Mouse (Mus musculus): ENCODE data around the gene Slc10a1. TPM values are rescaled to one million over a fixed set of nuclear protein-coding genes. Genes with fewer than 3 reads are reported as not detected.

Slc10a1 gene
- polyA plus RNA-seq (2016; fragmentation: Nextera tagmentation; extraction: Ambion mirVana) = 0.82 and 0.93 TPM in 2 replicates

GRCm38 (mm10) chr12:80968605-80969004 is at the start of gene Slc10a1:
Slc10a1 (minus strand) TSS chr12:80968705.
- Histone ChIP-seq H3K4me3 (no peak within 1 kb of the TSS), H3K4me2 (replicated peaks) (no peak within 1 kb of the TSS), H3K9ac (no peak within 1 kb of the TSS), H3K4me1 (0 out of 2 replicates have a peak, but pooled peaks cover 3% of the 10 kb centered on the region), H3K27me3 (no peaks in the 10 kb centered on the region), H3K9me3 (no peaks in the 10 kb centered on the region), H3K27ac (no peak within 1 kb of the TSS), H3K36me3 (no peaks in the 10 kb centered on the region)
- ATAC-seq (ENCODE audit: insufficient number of reproducible peaks, insufficient read depth, low FRiP score, low TSS enrichment) = no peak
- 81% methylated on average over 5 of the region's 5 CpGs for WGBS

DNA sequence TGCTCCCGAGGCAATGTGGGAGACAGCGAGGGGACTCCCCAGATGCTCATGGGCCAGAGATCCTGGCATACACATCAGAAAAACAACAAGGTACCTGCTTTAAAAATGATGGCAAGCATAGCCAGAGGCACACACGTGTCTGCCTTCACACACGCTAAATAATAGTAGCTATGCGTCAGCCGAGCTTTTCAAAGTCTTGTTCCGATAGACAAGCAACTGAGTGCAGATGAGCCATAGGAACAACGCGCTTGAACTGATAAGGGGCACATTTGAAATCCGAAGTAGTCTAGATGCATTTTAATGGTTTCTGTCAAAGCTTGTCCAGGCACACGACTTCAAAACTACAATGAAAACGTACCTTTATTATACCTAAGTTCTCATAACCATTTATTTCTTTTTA is 49.1 kb upstream of the Slc10a1 start:
- no peaks in the 10 kb centered on the region for H3K9me3 ChIP-seq
- 0 out of 2 replicates have a peak, but pooled peaks cover 2% of the 10 kb centered on the region for H3K4me1 ChIP-seq
- no peak overlapping the region for H3K4me2 ChIP-seq (replicated peaks)
- ATAC-seq (ENCODE audit: insufficient number of reproducible peaks, insufficient read depth, low FRiP score, low TSS enrichment) = no peak
- H3K9ac ChIP-seq = no peak overlapping the region
- 92% methylated on average over 12 of the region's 12 CpGs for WGBS
- H3K4me3 ChIP-seq = no peak overlapping the region
- no peaks in the 10 kb centered on the region for H3K36me3 ChIP-seq
- no peaks in the 10 kb centered on the region for H3K27me3 ChIP-seq
- H3K27ac ChIP-seq = no peak overlapping the region

DNA sequence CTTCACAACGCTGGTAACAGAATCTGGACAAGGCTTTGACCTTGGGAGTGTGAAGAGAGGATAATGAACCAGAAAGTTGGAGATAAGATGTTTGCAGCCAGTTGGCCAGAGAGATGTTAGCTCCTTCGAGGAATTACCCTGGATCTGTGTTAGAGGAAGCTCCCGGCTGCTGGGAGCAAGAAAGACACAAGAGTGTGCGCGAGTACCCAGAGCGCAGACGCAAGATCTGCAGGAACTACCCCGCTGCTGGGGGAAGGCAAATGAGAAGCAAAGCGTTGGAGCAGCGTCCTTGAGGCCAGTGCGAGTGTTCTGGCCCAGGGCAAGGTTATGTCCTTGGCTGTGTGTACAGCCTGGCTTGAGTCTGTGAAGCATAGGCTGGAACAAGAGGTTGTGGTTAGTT is 45.0 kb upstream of the Slc10a1 start:
- ATAC-seq (ENCODE audit: insufficient number of reproducible peaks, insufficient read depth, low FRiP score, low TSS enrichment) = no peak
- 78% methylated on average over 11 of the region's 11 CpGs for WGBS
- H3K36me3 ChIP-seq = no peaks in the 10 kb centered on the region

DNA sequence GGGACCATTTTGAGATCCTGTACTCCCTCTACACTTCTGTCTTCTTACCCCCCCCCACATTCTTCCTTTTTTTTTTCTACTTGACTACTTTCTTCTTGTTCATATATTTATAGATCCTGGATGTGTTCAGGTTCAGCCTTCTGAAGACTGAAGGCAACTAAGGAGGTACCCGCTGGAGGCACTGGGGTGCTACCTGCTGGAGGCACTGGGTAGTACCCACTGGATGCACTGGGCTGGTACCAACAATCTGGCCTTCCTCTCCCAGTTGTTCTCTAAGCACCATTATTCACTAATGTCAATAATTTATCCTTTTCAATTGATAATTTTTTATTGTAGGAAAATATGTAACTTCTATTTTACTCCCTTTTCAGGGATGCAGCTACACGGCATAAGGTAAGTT is 43.5 kb upstream of the Slc10a1 start:
- Histone ChIP-seq H3K27ac (no peak overlapping the region), H3K4me2 (replicated peaks) (no peak overlapping the region), H3K4me1 (peaks cover 27% of the 10 kb centered on the region), H3K9me3 (no peaks in the 10 kb centered on the region), H3K9ac (no peak overlapping the region), H3K36me3 (no peaks in the 10 kb centered on the region), H3K4me3 (no peak overlapping the region), H3K27me3 (no peaks in the 10 kb centered on the region)
- no peak for ATAC-seq (ENCODE audit: insufficient number of reproducible peaks, insufficient read depth, low FRiP score, low TSS enrichment)
- WGBS = 95% methylated on average over 2 of the region's 2 CpGs

More for the DNA sequence above, 45.0 kb upstream of the Slc10a1 start:
- Histone ChIP-seq H3K27me3 (no peaks in the 10 kb centered on the region), H3K4me1 (peaks cover 24% of the 10 kb centered on the region), H3K4me3 (no peak overlapping the region), H3K9me3 (no peaks in the 10 kb centered on the region), H3K27ac (no peak overlapping the region), H3K9ac (no peak overlapping the region), H3K4me2 (replicated peaks) (no peak overlapping the region)

DNA sequence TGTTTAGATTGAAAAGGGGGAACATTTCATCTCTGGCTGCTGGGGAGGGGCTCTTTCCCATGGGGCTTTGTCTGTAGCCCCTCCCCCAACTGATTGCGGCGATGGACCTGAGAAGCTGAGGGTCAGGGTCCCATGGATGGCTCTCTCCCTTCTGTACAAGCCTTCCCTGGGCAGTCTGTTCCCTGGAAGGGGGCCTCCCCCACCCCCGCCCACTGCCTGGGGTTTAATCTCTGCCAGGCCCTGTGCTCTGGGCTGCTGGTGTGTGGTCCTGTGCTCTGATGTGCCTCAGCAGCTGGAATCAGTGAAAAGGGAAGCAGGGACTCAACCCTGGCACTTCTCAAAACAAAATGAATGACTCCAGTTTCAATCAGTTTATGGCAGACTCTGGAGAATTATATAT is 41.3 kb upstream of the Slc10a1 start:
- Histone ChIP-seq H3K4me2 (replicated peaks) (peak overlapping the region; percentile 29), H3K27me3 (no peaks in the 10 kb centered on the region), H3K4me3 (no peak overlapping the region), H3K4me1 (peaks cover 27% of the 10 kb centered on the region), H3K27ac (peak overlapping the region; percentile 50; the same call in 1 of the 2 replicates), H3K9me3 (no peaks in the 10 kb centered on the region), H3K9ac (peak overlapping the region; percentile 30; the same call in 1 of the 2 replicates), H3K36me3 (no peaks in the 10 kb centered on the region)
- ATAC-seq (ENCODE audit: insufficient number of reproducible peaks, insufficient read depth, low FRiP score, low TSS enrichment) = peak; percentile 80; the same call in 1 of the 2 replicates
- WGBS = 3% methylated on average over 3 of the region's 3 CpGs

DNA sequence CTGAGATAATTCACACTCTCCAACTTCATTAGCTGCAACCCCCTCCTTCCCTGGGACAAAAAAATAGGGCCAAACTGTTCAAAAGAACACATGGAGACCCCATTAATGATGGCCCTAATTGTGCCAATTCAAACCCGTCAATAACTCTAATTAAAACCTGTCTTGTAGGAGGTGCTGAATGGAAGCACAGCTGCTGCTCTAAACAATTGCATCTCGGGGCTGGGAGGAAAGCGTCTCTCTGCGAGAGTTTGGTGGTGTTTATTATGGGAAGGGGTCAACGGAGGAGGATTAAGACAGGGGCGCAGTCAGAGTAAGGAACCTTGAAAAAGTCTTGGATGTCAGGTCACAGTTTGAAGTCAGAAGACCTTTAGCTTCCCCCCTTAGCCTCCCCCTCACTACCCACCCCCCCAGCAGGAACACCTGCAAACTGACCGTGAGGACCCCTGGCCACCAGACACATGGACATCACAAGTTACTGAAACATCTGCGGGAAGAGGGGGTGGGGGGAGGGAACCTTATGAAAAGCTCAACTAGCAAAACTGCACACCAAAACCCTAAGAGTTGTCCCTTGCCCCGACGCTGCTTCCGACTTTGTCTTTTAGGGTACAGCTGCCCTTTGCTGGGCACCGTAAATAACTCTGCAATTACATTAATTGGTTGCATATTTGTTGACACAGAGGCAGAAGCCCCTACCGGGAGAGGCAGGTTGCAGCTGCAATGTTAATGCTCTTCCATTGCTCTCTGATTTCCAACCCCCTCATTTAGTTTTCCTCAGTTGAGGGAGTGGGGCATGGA is 34.5 kb upstream of the Slc10a1 start:
- Histone ChIP-seq H3K4me3 (no peak overlapping the region), H3K9ac (no peak overlapping the region), H3K36me3 (no peaks in the 10 kb centered on the region), H3K9me3 (no peaks in the 10 kb centered on the region), H3K4me1 (peaks cover 15% of the 10 kb centered on the region; the same call in 1 of the 2 replicates), H3K4me2 (replicated peaks) (no peak overlapping the region), H3K27ac (no peak overlapping the region), H3K27me3 (0 out of 2 replicates have a peak, but pooled peaks cover 7% of the 10 kb centered on the region)
- ATAC-seq (ENCODE audit: insufficient number of reproducible peaks, insufficient read depth, low FRiP score, low TSS enrichment) = no peak
- WGBS = 9% methylated on average over 13 of the region's 13 CpGs

GRCm38 (mm10) chr12:81000924-81001323 is 32.4 kb upstream of the Slc10a1 start:
- 0 out of 2 replicates have a peak, but pooled peaks cover 7% of the 10 kb centered on the region for H3K27me3 ChIP-seq
- 77% methylated on average over 4 of the region's 4 CpGs for WGBS
- no peak for ATAC-seq (ENCODE audit: insufficient number of reproducible peaks, insufficient read depth, low FRiP score, low TSS enrichment)
- no peak overlapping the region for H3K4me2 ChIP-seq (replicated peaks)
- H3K27ac ChIP-seq = no peak overlapping the region
- H3K9ac ChIP-seq = no peak overlapping the region
- H3K36me3 ChIP-seq = no peaks in the 10 kb centered on the region
- H3K4me1 ChIP-seq = peaks cover 14% of the 10 kb centered on the region; the same call in 1 of the 2 replicates
- H3K9me3 ChIP-seq = 0 out of 2 replicates have a peak, but pooled peaks cover 1% of the 10 kb centered on the region
- H3K4me3 ChIP-seq = no peak overlapping the region

DNA sequence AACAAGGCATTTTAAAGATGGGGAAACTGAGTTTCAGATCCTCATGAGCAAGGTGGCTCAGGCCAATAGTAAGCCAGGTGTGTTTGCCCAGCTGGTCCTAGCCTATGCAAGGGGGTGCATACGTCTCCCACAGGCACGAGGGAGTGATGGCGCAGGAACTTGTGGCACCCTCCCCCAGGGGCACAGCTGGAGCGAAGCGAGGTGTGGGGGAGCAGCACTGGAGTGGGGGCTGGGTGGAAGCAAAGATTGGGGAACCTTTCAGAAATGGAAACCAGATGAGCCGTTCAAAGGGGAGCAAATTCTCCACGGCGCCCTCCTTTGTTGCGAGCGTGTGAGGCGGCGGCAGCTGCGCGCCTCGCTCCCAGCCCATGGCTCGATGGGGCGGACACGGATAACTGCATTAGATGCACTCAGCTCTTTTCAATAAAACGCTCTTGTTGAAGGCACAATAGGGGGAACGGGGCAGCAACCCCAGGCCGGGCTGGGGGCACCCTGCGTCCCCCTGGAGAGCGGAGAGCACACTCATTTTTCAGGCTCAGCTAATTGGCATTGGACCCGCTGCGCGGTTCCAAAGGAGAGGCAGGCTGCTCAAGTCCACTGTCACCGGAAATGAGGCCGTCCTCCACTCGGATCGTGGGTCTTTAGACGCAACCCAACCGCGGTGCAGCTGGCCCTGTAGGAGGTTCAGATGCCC is 30.2 kb upstream of the Slc10a1 start:
- Histone ChIP-seq H3K4me1 (peaks cover 14% of the 10 kb centered on the region; the same call in 1 of the 2 replicates), H3K36me3 (no peaks in the 10 kb centered on the region), H3K4me3 (peak overlapping the region; percentile 24), H3K27ac (peak overlapping the region; percentile 61), H3K9me3 (peaks cover 5% of the 10 kb centered on the region; the same call in 1 of the 2 replicates), H3K27me3 (0 out of 2 replicates have a peak, but pooled peaks cover 7% of the 10 kb centered on the region), H3K9ac (peak overlapping the region; percentile 3; the same call in 1 of the 2 replicates), H3K4me2 (replicated peaks) (peak overlapping the region; percentile 38)
- peak; percentile 66 for ATAC-seq (ENCODE audit: insufficient number of reproducible peaks, insufficient read depth, low FRiP score, low TSS enrichment)
- WGBS = 2% methylated on average over 33 of the region's 33 CpGs

GRCm38 (mm10) chr12:80997652-80998051 is 29.1 kb upstream of the Slc10a1 start:
- H3K4me1 ChIP-seq = peaks cover 14% of the 10 kb centered on the region; the same call in 1 of the 2 replicates
- no peak for ATAC-seq (ENCODE audit: insufficient number of reproducible peaks, insufficient read depth, low FRiP score, low TSS enrichment)
- H3K4me2 ChIP-seq (replicated peaks) = no peak overlapping the region
- 0 out of 2 replicates have a peak, but pooled peaks cover 7% of the 10 kb centered on the region for H3K27me3 ChIP-seq
- no peak overlapping the region for H3K4me3 ChIP-seq
- no peaks in the 10 kb centered on the region for H3K36me3 ChIP-seq
- no peak overlapping the region for H3K27ac ChIP-seq
- H3K9ac ChIP-seq = no peak overlapping the region
- WGBS = 55% methylated on average over 4 of the region's 4 CpGs
- peaks cover 5% of the 10 kb centered on the region; the same call in 1 of the 2 replicates for H3K9me3 ChIP-seq

DNA sequence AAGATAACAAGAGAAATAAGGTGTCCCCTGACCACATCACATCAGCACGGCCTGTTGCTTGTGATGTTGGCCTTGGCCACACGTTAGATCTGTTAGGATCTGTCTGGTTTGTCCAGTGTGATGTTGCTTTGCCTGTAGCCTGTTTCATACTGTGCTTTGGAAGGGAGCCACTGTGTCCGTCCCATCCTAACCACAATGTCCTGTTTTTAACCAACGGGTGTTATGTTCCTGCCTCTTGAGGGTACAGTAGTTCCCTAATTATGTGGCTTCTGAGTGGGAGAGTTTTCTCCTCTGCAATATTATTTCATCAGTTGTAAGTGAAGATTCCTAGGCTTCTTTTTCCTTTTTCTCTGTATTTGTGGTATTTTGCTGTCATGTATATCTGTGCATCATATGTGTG is 26.8 kb upstream of the Slc10a1 start:
- H3K36me3 ChIP-seq = no peaks in the 10 kb centered on the region

DNA sequence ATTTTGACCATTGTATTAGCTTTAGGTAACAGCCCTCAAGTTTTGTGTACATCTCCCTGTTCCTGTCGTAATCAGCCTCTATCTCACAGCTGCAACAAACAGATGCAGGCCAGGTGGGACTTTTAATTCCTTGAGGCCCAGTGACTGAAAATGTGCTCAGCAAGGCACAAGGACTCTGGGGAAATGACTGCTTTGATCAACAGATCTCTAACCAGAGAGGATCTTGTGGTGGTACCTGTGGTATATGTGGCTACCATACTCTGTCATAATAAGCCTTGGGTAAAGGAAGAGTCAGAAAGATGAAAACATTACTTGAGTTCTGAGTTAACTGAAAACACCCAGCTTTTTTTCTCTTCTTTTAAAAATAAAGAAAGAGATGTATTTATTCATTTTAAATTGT is 25.3 kb upstream of the Slc10a1 start:
- no peaks in the 10 kb centered on the region for H3K27me3 ChIP-seq
- ATAC-seq (ENCODE audit: insufficient number of reproducible peaks, insufficient read depth, low FRiP score, low TSS enrichment) = no peak
- H3K4me1 ChIP-seq = 0 out of 2 replicates have a peak, but pooled peaks cover 6% of the 10 kb centered on the region
- 60% methylated on average over 1 of the region's 1 CpGs for WGBS
- no peaks in the 10 kb centered on the region for H3K36me3 ChIP-seq
- no peak overlapping the region for H3K4me3 ChIP-seq
- peaks cover 5% of the 10 kb centered on the region; the same call in 1 of the 2 replicates for H3K9me3 ChIP-seq
- no peak overlapping the region for H3K4me2 ChIP-seq (replicated peaks)
- no peak overlapping the region for H3K9ac ChIP-seq
- H3K27ac ChIP-seq = no peak overlapping the region; the same call in 1 of the 2 replicates

More for the DNA sequence above, 26.8 kb upstream of the Slc10a1 start:
- H3K9me3 ChIP-seq = peaks cover 5% of the 10 kb centered on the region; the same call in 1 of the 2 replicates
- ATAC-seq (ENCODE audit: insufficient number of reproducible peaks, insufficient read depth, low FRiP score, low TSS enrichment) = no peak
- WGBS = 85% methylated on average over 4 of the region's 4 CpGs
- no peak overlapping the region for H3K27ac ChIP-seq
- no peak overlapping the region for H3K4me3 ChIP-seq
- H3K27me3 ChIP-seq = 0 out of 2 replicates have a peak, but pooled peaks cover 7% of the 10 kb centered on the region
- peaks cover 14% of the 10 kb centered on the region; the same call in 1 of the 2 replicates for H3K4me1 ChIP-seq
- H3K4me2 ChIP-seq (replicated peaks) = no peak overlapping the region
- H3K9ac ChIP-seq = no peak overlapping the region

Data from embryonic facial prominence, embryonic 12.5 days (tissue).